Mouse (Mus musculus) midbrain, embryonic 11.5 days (tissue): Measurements from ENCODE around the gene Col6a6. TPM values are rescaled to one million over a fixed set of nuclear protein-coding genes. Genes with fewer than 3 reads are reported as not detected.

Experiments
- ATAC-seq: fragments of 200-750 bp; cut with Nextera tagmentation; 2 replicates; pipeline ENCODE4 v1.8.0; 2017; ENCODE audit warnings: moderate TSS enrichment, moderate library complexity; ENCODE audit not compliant: low FRiP score
- DNase-seq: peaks from one replicate; pipeline ENCODE4 v3.0.0; 2015; ENCODE audit warnings: low spot score; ENCODE audit errors: missing footprints
- H3K27ac ChIP-seq: fragments of 300-500 bp; sonication (generic); 2 replicates; pipeline ENCODE4 v1.5.1; 2014; ENCODE audit warnings: low read depth, low read length
- H3K27me3 ChIP-seq: fragments of 300-500 bp; sonication (generic); 2 replicates; pipeline ENCODE4 v1.6.1; 2014; ENCODE audit warnings: mild to moderate bottlenecking, low read length, moderate library complexity, mixed read lengths; ENCODE audit not compliant: control insufficient read depth, insufficient read depth
- H3K36me3 ChIP-seq: fragments of 300-500 bp; sonication (generic); 2 replicates; pipeline ENCODE4 v1.6.1; 2014; ENCODE audit warnings: mild to moderate bottlenecking, low read length, moderate library complexity, mixed read lengths; ENCODE audit not compliant: control insufficient read depth, insufficient read depth
- H3K4me1 ChIP-seq: fragments of 300-500 bp; sonication (generic); 2 replicates; pipeline ENCODE4 v1.6.1; 2014; ENCODE audit warnings: low read length; ENCODE audit not compliant: control insufficient read depth, insufficient read depth
- H3K4me2 ChIP-seq: fragments of 300-500 bp; sonication (generic); 2 replicates; pipeline ENCODE4 v1.6.1; 2014; ENCODE audit warnings: mild to moderate bottlenecking, moderate library complexity
- H3K4me3 ChIP-seq: fragments of 300-500 bp; sonication (generic); 2 replicates; pipeline ENCODE4 v1.5.1; 2014; ENCODE audit warnings: low read depth, low read length
- H3K9ac ChIP-seq: fragments of 300-500 bp; sonication (generic); 2 replicates; pipeline ENCODE4 v1.6.1; 2014; ENCODE audit warnings: low read length
- H3K9me3 ChIP-seq: fragments of 300-500 bp; sonication (generic); 2 replicates; pipeline ENCODE4 v1.6.1; 2016; ENCODE audit warnings: low read length; ENCODE audit not compliant: control insufficient read depth
- WGBS: fragments of 180-500 bp; shearing (Covaris S2); extraction: QIAGEN DNeasy Blood & Tissue Kit; methylation state at CpG from one replicate; pipeline ENCODE4 v1.1.7; 2014; 5-methylcytosine and 5-hydroxymethylcytosine counted together
- polyA plus RNA-seq: library from polyadenylated mRNA; unstranded; fragments of >200 nt; fragmentation: Nextera tagmentation; extraction: Ambion mirVana; gene quantifications from 2 replicates; pipeline ENCODE4 v1.2.1, GENCODE M21; 2014

Gene Col6a6
- polyA plus RNA-seq, 1 experiment from 2014 or later, result 0.14 TPM

DNA sequence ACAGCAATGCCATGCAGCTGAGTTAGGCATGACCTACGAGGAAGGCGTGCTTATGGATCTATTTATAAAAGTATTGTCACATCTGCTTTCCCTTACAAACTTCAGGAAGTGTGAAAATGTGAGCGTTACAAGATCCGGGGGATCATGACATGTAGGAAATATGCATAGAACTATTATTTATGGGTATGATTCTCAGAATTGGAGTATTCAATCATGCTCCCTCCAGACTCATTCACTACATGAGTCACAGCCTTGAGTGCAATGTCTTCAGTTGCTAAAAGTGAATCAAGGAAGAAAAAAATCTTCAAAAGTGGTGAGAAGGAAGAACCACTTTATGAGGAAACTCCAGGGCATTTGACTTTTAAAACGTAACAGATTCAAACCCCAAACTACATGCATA lies 63.3 kb downstream of the Col6a6 start:
- H3K4me1 ChIP-seq, result no peaks in the 10 kb centered on the region
- H3K27me3 ChIP-seq, result no peaks in the 10 kb centered on the region
- no peak overlapping the region for H3K4me2 ChIP-seq
- DNase-seq (no peak), ATAC-seq (no peak)
- H3K9ac ChIP-seq, result no peak overlapping the region
- H3K27ac ChIP-seq, result no peak overlapping the region
- no peaks in the 10 kb centered on the region for H3K36me3 ChIP-seq
- H3K9me3 ChIP-seq, result no peaks in the 10 kb centered on the region
- no peak overlapping the region for H3K4me3 ChIP-seq
- WGBS, result 84% methylated on average over 5 of the region's 5 CpGs

DNA sequence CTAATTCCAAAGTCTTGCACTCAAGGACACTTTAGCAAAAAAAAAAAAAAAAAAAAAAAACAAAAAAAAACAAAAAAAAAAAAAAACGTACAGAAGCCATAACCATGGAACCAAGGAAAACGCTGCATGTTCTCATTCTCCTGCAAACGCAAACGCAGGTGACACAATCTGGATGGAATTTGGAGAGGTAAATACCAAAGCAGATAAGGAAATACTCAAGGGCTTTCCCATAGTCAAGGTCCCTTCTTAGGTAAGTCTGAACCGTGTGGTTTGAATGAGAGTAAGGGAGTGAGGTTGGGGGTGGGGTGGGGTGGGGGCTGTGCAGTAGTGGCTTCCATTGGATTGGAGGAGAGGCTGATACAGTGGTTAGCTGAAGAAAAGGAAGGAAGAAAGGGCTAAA lies 63.8 kb downstream of the Col6a6 start:
- DNase-seq (no peak), ATAC-seq (no peak)
- Histone ChIP-seq H3K27ac (no peak overlapping the region), H3K9ac (no peak overlapping the region), H3K9me3 (no peaks in the 10 kb centered on the region), H3K4me3 (no peak overlapping the region), H3K36me3 (no peaks in the 10 kb centered on the region), H3K27me3 (no peaks in the 10 kb centered on the region), H3K4me1 (no peaks in the 10 kb centered on the region), H3K4me2 (no peak overlapping the region)
- WGBS, result 77% methylated on average over 5 of the region's 5 CpGs

- Histone ChIP-seq H3K4me2 (no peak overlapping the region), H3K27ac (no peak overlapping the region), H3K9me3 (no peaks in the 10 kb centered on the region), H3K4me1 (no peaks in the 10 kb centered on the region), H3K9ac (no peak overlapping the region), H3K27me3 (no peaks in the 10 kb centered on the region), H3K4me3 (no peak overlapping the region), H3K36me3 (no peaks in the 10 kb centered on the region)
- 86% methylated on average over 3 of the region's 3 CpGs for WGBS
- ATAC-seq (no peak), DNase-seq (no peak)
Observed at GRCm38 (mm10) chr9:105763625-105764024, 64.3 kb downstream of the Col6a6 start.

- no peaks in the 10 kb centered on the region for H3K27me3 ChIP-seq
- no peak overlapping the region for H3K4me2 ChIP-seq
- H3K27ac ChIP-seq, result no peak overlapping the region
- no peak for ATAC-seq
- DNase-seq, result no peak
- no peaks in the 10 kb centered on the region for H3K4me1 ChIP-seq
- no peaks in the 10 kb centered on the region for H3K9me3 ChIP-seq
- no peak overlapping the region for H3K9ac ChIP-seq
- H3K4me3 ChIP-seq, result no peak overlapping the region
- no peaks in the 10 kb centered on the region for H3K36me3 ChIP-seq
- WGBS, result 85% methylated on average over 7 of the region's 7 CpGs
Observed at GRCm38 (mm10) chr9:105762274-105762673, 65.7 kb downstream of the Col6a6 start.

GRCm38 (mm10) chr9:105758861-105759260 lies 69.1 kb downstream of the Col6a6 start:
- ATAC-seq (no peak), DNase-seq (no peak)
- no peaks in the 10 kb centered on the region for H3K36me3 ChIP-seq
- no peaks in the 10 kb centered on the region for H3K4me1 ChIP-seq
- H3K4me3 ChIP-seq, result no peak overlapping the region
- H3K9me3 ChIP-seq, result no peaks in the 10 kb centered on the region
- WGBS, result 77% methylated on average over 5 of the region's 5 CpGs
- no peak overlapping the region for H3K27ac ChIP-seq
- H3K27me3 ChIP-seq, result no peaks in the 10 kb centered on the region
- H3K9ac ChIP-seq, result no peak overlapping the region
- no peak overlapping the region for H3K4me2 ChIP-seq

- ATAC-seq (no peak), DNase-seq (no peak)
- no peaks in the 10 kb centered on the region for H3K4me1 ChIP-seq
- H3K4me2 ChIP-seq, result no peak overlapping the region
- H3K27ac ChIP-seq, result no peak overlapping the region
- H3K9me3 ChIP-seq, result no peaks in the 10 kb centered on the region
- no peaks in the 10 kb centered on the region for H3K27me3 ChIP-seq
- WGBS, result 84% methylated on average over 14 of the region's 14 CpGs
- H3K4me3 ChIP-seq, result no peak overlapping the region
- H3K36me3 ChIP-seq, result no peaks in the 10 kb centered on the region
- no peak overlapping the region for H3K9ac ChIP-seq
Observed at GRCm38 (mm10) chr9:105758173-105758765, 69.7 kb downstream of the Col6a6 start.

GRCm38 (mm10) chr9:105754256-105754655 lies 73.7 kb downstream of the Col6a6 start:
- Histone ChIP-seq H3K4me1 (no peaks in the 10 kb centered on the region), H3K36me3 (no peaks in the 10 kb centered on the region), H3K9ac (no peak overlapping the region), H3K4me2 (no peak overlapping the region), H3K27ac (no peak overlapping the region), H3K4me3 (no peak overlapping the region), H3K27me3 (no peaks in the 10 kb centered on the region), H3K9me3 (no peaks in the 10 kb centered on the region)
- WGBS, result 67% methylated on average over 1 of the region's 1 CpGs
- DNase-seq (no peak), ATAC-seq (no peak)

GRCm38 (mm10) chr9:105745861-105746260 lies 82.1 kb downstream of the Col6a6 start:
- no peaks in the 10 kb centered on the region for H3K9me3 ChIP-seq
- no peaks in the 10 kb centered on the region for H3K36me3 ChIP-seq
- no peak overlapping the region for H3K27ac ChIP-seq
- H3K4me2 ChIP-seq, result no peak overlapping the region
- no peak for ATAC-seq
- no peak for DNase-seq
- 86% methylated on average over 3 of the region's 3 CpGs for WGBS
- no peaks in the 10 kb centered on the region for H3K4me1 ChIP-seq
- no peak overlapping the region for H3K9ac ChIP-seq
- H3K27me3 ChIP-seq, result no peaks in the 10 kb centered on the region
- no peak overlapping the region for H3K4me3 ChIP-seq

DNA sequence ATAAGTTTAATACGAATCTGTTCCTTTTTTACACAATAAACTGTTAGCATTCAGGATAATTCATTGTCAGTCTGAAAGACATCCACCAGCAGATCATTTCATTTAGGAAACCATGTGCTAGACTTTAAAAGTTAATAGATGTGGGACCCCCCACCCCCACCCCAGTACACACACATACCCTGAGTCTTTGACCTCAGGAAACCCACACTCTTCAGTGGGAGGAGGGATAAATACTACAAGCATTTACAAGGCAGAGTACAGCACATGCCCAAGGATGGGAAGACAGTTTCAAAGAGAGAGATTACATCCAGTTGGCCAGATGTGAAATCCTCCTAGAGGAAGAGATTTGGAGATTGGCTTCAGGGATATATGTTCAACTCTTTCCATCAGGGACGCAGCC lies 87.5 kb downstream of the Col6a6 start:
- H3K4me3 ChIP-seq, result no peak overlapping the region
- ATAC-seq (no peak), DNase-seq (no peak)
- no peaks in the 10 kb centered on the region for H3K36me3 ChIP-seq
- no peaks in the 10 kb centered on the region for H3K9me3 ChIP-seq
- H3K4me1 ChIP-seq, result no peaks in the 10 kb centered on the region
- no peaks in the 10 kb centered on the region for H3K27me3 ChIP-seq
- WGBS, result 88% methylated on average over 2 of the region's 2 CpGs
- H3K9ac ChIP-seq, result no peak overlapping the region
- no peak overlapping the region for H3K27ac ChIP-seq
- no peak overlapping the region for H3K4me2 ChIP-seq
